Mouse (Mus musculus) liver, embryonic 14.5 days (tissue): ENCODE data around the gene Pptc7. TPM values are rescaled to one million over a fixed set of nuclear protein-coding genes. Genes with fewer than 3 reads are reported as not detected.

Experiments used
- ATAC-seq: fragments of 200-750 bp; cut with Nextera tagmentation; 2 replicates; pipeline ENCODE4 v1.8.0; 2017; ENCODE audit warnings: moderate number of reproducible peaks, mild to moderate bottlenecking, moderate library complexity; ENCODE audit not compliant: insufficient read depth
- DNase-seq, 3 experiments: peaks; one replicate each; pipeline ENCODE4 v3.0.0-alpha.2; 2012 to 2013; ENCODE audit warnings: low read depth in 3 of 3, low spot score in 3 of 3
- H3K27ac ChIP-seq: fragments of 300-500 bp; sonication (generic); 2 replicates; pipeline ENCODE4 v1.5.1; 2014; ENCODE audit warnings: moderate library complexity, mild to moderate bottlenecking, control low read depth, inconsistent platforms
- H3K27me3 ChIP-seq: fragments of 300-500 bp; sonication (generic); 2 replicates; pipeline ENCODE4 v1.6.1; 2014; ENCODE audit warnings: mild to moderate bottlenecking, low read length, moderate library complexity; ENCODE audit not compliant: control insufficient read depth, insufficient read depth
- H3K36me3 ChIP-seq: fragments of 300-500 bp; sonication (generic); replicated peaks from 2 replicates; pipeline ENCODE4 v1.6.1; 2014; ENCODE audit warnings: low read depth; ENCODE audit not compliant: control insufficient read depth, insufficient read depth
- H3K4me1 ChIP-seq, 2 experiments: fragments of 200-500 bp in 1 of 2; fragments of 300-500 bp in 1 of 2; sonication (generic) in 1 of 2; replicated peaks; 2 replicates each; pipeline ENCODE4 v1.6.1; 2012 to 2014; ENCODE audit warnings: antibody characterized with exemption in 1 of 2, inconsistent platforms in 1 of 2, low read length in 1 of 2; ENCODE audit not compliant: control insufficient read depth in 2 of 2, insufficient read depth in 2 of 2
- H3K4me2 ChIP-seq: fragments of 300-500 bp; sonication (generic); 2 replicates; pipeline ENCODE4 v1.6.1; 2014; ENCODE audit warnings: low read depth, mild to moderate bottlenecking, control low read depth, moderate library complexity
- H3K4me3 ChIP-seq, 2 experiments: fragments of 200-500 bp in 1 of 2; fragments of 300-500 bp in 1 of 2; sonication (generic) in 1 of 2; 2 replicates each; pipeline ENCODE4 v1.5.1; 2012 to 2014; ENCODE audit warnings: low read depth in 2 of 2, low read length in 2 of 2, mild to moderate bottlenecking in 2 of 2, control low read depth in 1 of 2, inconsistent platforms in 1 of 2, moderate library complexity in 1 of 2; ENCODE audit not compliant: insufficient read depth in 1 of 2
- H3K9ac ChIP-seq: fragments of 300-500 bp; sonication (generic); replicated peaks from 2 replicates; pipeline ENCODE4 v1.6.1; 2014; ENCODE audit warnings: mild to moderate bottlenecking, control low read depth, moderate library complexity
- H3K9me3 ChIP-seq: fragments of 300-500 bp; sonication (generic); 2 replicates; pipeline ENCODE4 v1.6.1; 2016; ENCODE audit warnings: low read length, mixed read lengths; ENCODE audit not compliant: control insufficient read depth
- CTCF ChIP-seq: IDR thresholded peaks from 2 replicates; pipeline ENCODE4 v1.5.1; 2016; ENCODE audit warnings: antibody characterized with exemption, low read depth, control low read depth
- EP300 ChIP-seq: IDR thresholded peaks from 2 replicates; pipeline ENCODE4 v1.6.1; 2016; ENCODE audit warnings: antibody characterized with exemption, low read depth
- WGBS: fragments of 180-500 bp; shearing (Covaris S2); extraction: QIAGEN DNeasy Blood & Tissue Kit; methylation state at CpG from one replicate; pipeline ENCODE4 v1.1.7; 2014; ENCODE audit not compliant: insufficient replicate concordance; 5-methylcytosine and 5-hydroxymethylcytosine counted together
- polyA plus RNA-seq, 2 experiments: library from polyadenylated mRNA; depleted of rRNA in 1 of 2; stranded (reverse) in 1 of 2; unstranded in 1 of 2; fragments of >200 nt; fragmentation: Nextera tagmentation in 1 of 2; extraction: Ambion mirVana in 1 of 2; gene quantifications; 2 replicates each; pipeline versions ENCODE4 v1.2.1 to v1.2.3; 2012 to 2014

The Pptc7 gene
- polyA plus RNA-seq, 2 experiments, result 2.7 to 3.5 TPM

GRCm38 (mm10) chr5:122247529-122247928 is 36.6 kb upstream of the Pptc7 start:
- ATAC-seq, result no peak
- no peak for TF ChIP-seq EP300
- TF ChIP-seq CTCF, result no peak

DNA sequence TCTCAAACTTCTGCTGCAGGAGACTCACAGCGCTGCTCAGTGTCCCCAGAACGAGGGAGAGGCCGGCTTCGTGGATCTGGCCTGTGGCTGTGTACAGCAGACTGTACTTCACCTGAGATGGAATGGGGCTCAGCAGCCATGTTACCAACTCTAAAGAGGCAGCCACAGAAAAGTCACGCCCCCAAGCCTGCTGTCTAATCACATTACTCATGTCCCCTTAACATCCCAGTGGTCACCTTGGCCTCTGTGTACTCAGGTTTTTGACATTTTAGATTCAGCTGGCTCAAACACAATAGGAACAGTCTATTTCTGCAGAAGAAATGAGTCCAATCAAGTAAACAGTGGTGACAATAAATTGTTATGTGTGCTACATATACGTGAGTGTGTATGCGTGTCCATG is 36.2 kb upstream of the Pptc7 start:
- H3K4me3 ChIP-seq, result no peak overlapping the region
- H3K9me3 ChIP-seq, result no peaks in the 10 kb centered on the region
- TF ChIP-seq EP300 (no peak), CTCF (no peak)
- no peaks in the 10 kb centered on the region for H3K36me3 ChIP-seq
- H3K9ac ChIP-seq, result no peak overlapping the region
- DNase-seq, result no peak
- no peak for ATAC-seq
- WGBS, result 86% methylated on average over 7 of the region's 7 CpGs
- no peaks in the 10 kb centered on the region for H3K27me3 ChIP-seq
- no peak overlapping the region for H3K27ac ChIP-seq
- no peak overlapping the region for H3K4me2 ChIP-seq
- no peaks in the 10 kb centered on the region for H3K4me1 ChIP-seq

More at GRCm38 (mm10) chr5:122247529-122247928, 36.6 kb upstream of the Pptc7 start:
- no peak overlapping the region for H3K27ac ChIP-seq
- H3K4me2 ChIP-seq, result no peak overlapping the region
- H3K27me3 ChIP-seq, result no peaks in the 10 kb centered on the region
- DNase-seq, result no peak
- WGBS, result 75% methylated on average over 11 of the region's 11 CpGs
- H3K4me3 ChIP-seq, result no peak overlapping the region
- H3K4me1 ChIP-seq, result no peaks in the 10 kb centered on the region
- H3K36me3 ChIP-seq, result no peaks in the 10 kb centered on the region
- no peaks in the 10 kb centered on the region for H3K9me3 ChIP-seq
- H3K9ac ChIP-seq, result no peak overlapping the region

- 68% methylated on average over 4 of the region's 4 CpGs for WGBS
- DNase-seq, result no peak
- Histone ChIP-seq H3K9ac (no peak overlapping the region), H3K9me3 (no peaks in the 10 kb centered on the region), H3K4me2 (no peak overlapping the region), H3K27me3 (no peaks in the 10 kb centered on the region), H3K4me1 (no peaks in the 10 kb centered on the region), H3K36me3 (no peaks in the 10 kb centered on the region), H3K27ac (no peak overlapping the region), H3K4me3 (no peak overlapping the region)
- ATAC-seq, result no peak
- TF ChIP-seq EP300, result no peak
- no peak for TF ChIP-seq CTCF
Measured at GRCm38 (mm10) chr5:122249281-122249680, 34.9 kb upstream of the Pptc7 start.

GRCm38 (mm10) chr5:122251895-122252606 is 32.1 kb upstream of the Pptc7 start:
- no peaks in the 10 kb centered on the region for H3K4me1 ChIP-seq
- H3K4me2 ChIP-seq, result no peak overlapping the region
- H3K27ac ChIP-seq, result no peak overlapping the region
- 84% methylated on average over 17 of the region's 17 CpGs for WGBS
- H3K36me3 ChIP-seq, result no peaks in the 10 kb centered on the region
- TF ChIP-seq EP300 (no peak), CTCF (no peak)
- no peaks in the 10 kb centered on the region for H3K27me3 ChIP-seq
- H3K4me3 ChIP-seq, result no peak overlapping the region
- DNase-seq (no peak), ATAC-seq (no peak)
- no peaks in the 10 kb centered on the region for H3K9me3 ChIP-seq
- no peak overlapping the region for H3K9ac ChIP-seq

GRCm38 (mm10) chr5:122258027-122258741 is 26.0 kb upstream of the Pptc7 start:
- H3K4me1 ChIP-seq, result 0 out of 4 replicates have a peak, but pooled peaks cover 2% of the 10 kb centered on the region in 2 experiments
- H3K4me2 ChIP-seq, result no peak overlapping the region
- no peak overlapping the region for H3K9ac ChIP-seq
- ATAC-seq (no peak), DNase-seq (no peak)
- WGBS, result 41% methylated on average over 6 of the region's 6 CpGs
- H3K4me3 ChIP-seq, result no peak overlapping the region
- H3K36me3 ChIP-seq, result no peaks in the 10 kb centered on the region; the same call in 1 of the 2 replicates
- no peaks in the 10 kb centered on the region for H3K9me3 ChIP-seq
- no peak overlapping the region for H3K27ac ChIP-seq
- no peaks in the 10 kb centered on the region for H3K27me3 ChIP-seq
- no peak for TF ChIP-seq CTCF
- TF ChIP-seq EP300, result no peak
